Mouse (Mus musculus): ENCODE measurements around the gene Gm43191. TPM values are rescaled to one million over a fixed set of nuclear protein-coding genes. Genes with fewer than 3 reads are reported as not detected.

Gm43191 gene
- polyA plus RNA-seq, 1 experiment from 2014 or later = not detected

DNA sequence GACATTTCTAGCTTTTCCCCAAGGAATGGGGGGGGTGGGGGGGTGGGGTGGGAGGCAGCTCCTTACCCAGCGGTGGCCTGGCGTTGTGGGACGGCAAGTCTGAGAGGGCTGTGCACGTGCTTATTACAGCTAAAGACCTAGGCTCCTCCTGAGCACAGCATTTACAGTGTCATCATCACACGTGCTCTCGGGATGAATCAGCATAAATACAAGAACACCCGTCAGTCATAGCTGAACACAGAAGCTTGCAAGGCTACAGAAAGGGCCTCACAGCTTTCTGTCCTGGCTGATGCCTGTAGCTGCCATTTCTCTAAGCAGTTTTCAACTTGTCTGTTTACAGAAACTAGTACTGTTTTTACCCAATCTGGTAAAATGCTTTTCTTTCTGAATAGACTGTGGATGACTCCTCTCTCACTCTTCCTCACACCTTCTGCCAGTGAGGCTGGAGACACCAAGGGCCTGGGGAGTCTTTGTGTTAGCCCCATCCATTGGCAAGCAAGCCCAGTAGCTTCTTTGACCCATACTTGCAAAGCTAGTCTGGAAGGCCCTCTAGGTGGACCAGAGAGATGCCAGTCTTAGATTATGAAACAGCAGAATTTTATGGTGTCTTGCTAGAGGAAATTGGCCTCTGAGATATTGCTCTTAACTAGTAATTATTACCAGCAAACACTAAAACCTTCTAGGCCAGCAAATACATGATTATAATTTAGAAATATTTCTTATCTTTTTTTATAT is 60.3 kb downstream of the Gm43191 start:
- WGBS = 90% methylated on average over 7 of the region's 7 CpGs
- peaks cover 22% of the 10 kb centered on the region for H3K36me3 ChIP-seq (ENCODE audit: control insufficient read depth, insufficient read depth)
- no peak overlapping the region for H3K4me2 ChIP-seq (ENCODE audit: low read depth, low read length)
- no peak overlapping the region for H3K4me3 ChIP-seq (ENCODE audit: low read length)
- H3K9me3 ChIP-seq (replicated peaks; ENCODE audit: control insufficient read depth, low read length) = no peaks in the 10 kb centered on the region
- no peak for ATAC-seq (replicated peaks; ENCODE audit: extremely low read depth, insufficient read depth, low FRiP score)
- H3K9ac ChIP-seq (ENCODE audit: low read length) = no peak overlapping the region
- no peaks in the 10 kb centered on the region for H3K27me3 ChIP-seq (ENCODE audit: control insufficient read depth, insufficient read depth, low read length)
- no peaks in the 10 kb centered on the region for H3K4me1 ChIP-seq (ENCODE audit: control insufficient read depth, insufficient read depth, low read length)
- no peak overlapping the region for H3K27ac ChIP-seq (ENCODE audit: low read length)

DNA sequence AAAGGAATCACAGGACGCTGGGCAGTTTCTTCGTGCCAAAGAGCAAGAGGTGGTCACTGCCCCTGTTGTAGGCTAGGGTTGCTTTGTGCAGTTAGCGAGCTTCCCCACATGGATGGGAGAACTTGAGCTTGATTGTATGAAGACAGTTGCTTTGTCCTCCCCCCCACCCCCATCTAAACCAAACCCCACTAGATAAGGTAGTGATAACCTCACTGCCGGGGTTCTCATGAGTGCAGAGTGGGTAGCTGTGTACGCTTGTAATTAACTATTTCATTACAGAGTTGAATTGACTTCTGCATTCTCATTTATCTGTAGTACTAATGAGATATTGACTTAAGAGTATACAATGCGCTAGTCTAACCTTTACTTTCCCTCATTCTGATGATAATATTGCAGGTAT is 62.2 kb downstream of the Gm43191 start:
- Histone ChIP-seq H3K4me2 (ENCODE audit: low read depth, low read length) (no peak overlapping the region), H3K4me3 (ENCODE audit: low read length) (no peak overlapping the region), H3K36me3 (ENCODE audit: control insufficient read depth, insufficient read depth) (peaks cover 34% of the 10 kb centered on the region), H3K27ac (ENCODE audit: low read length) (no peak overlapping the region), H3K9ac (ENCODE audit: low read length) (no peak overlapping the region), H3K27me3 (ENCODE audit: control insufficient read depth, insufficient read depth, low read length) (no peaks in the 10 kb centered on the region), H3K9me3 (replicated peaks; ENCODE audit: control insufficient read depth, low read length) (no peaks in the 10 kb centered on the region), H3K4me1 (ENCODE audit: control insufficient read depth, insufficient read depth, low read length) (no peaks in the 10 kb centered on the region)
- no peak for ATAC-seq (replicated peaks; ENCODE audit: extremely low read depth, insufficient read depth, low FRiP score)
- WGBS = 75% methylated on average over 6 of the region's 6 CpGs

DNA sequence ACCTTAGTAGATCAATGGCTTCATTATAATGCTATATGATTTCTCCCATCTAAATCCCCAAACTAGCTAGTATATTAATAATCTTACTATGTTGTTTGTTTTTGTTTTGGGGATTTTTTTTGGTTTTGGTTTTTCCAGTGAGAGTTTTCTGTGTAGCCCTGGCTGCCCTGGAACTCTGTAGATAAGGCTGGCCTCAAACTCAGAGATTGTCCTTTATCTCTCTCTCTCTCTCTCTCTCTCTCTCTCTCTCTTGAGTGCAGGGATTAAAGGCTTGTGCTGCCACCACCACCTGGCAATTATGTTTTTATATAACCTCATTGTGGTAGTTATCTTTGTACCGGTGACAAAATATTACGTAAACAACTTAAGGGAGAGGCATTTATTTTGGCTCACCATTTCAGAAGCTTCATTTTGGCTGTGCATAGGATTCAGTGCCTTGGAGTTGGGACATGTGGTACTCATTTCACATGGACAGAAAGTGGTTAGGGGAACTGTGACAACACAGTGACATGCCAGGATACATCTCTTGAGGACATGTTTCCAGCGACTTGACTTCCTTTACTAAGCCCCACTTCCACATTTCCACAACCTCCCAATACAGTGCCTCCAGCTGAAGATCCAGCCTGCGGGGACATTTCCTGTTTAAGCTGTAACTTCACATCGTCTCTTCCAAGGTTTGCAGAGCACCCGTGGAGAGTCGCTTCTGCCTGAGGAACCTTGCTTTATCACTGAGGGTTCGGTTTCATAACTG is 65.6 kb downstream of the Gm43191 start:
- Histone ChIP-seq H3K4me3 (ENCODE audit: low read length) (no peak overlapping the region), H3K36me3 (ENCODE audit: control insufficient read depth, insufficient read depth) (peaks cover 33% of the 10 kb centered on the region), H3K4me1 (ENCODE audit: control insufficient read depth, insufficient read depth, low read length) (no peaks in the 10 kb centered on the region), H3K4me2 (ENCODE audit: low read depth, low read length) (no peak overlapping the region), H3K9ac (ENCODE audit: low read length) (no peak overlapping the region), H3K27me3 (ENCODE audit: control insufficient read depth, insufficient read depth, low read length) (no peaks in the 10 kb centered on the region), H3K27ac (ENCODE audit: low read length) (no peak overlapping the region), H3K9me3 (replicated peaks; ENCODE audit: control insufficient read depth, low read length) (no peaks in the 10 kb centered on the region)
- WGBS = 79% methylated on average over 8 of the region's 8 CpGs
- ATAC-seq (replicated peaks; ENCODE audit: extremely low read depth, insufficient read depth, low FRiP score) = no peak

DNA sequence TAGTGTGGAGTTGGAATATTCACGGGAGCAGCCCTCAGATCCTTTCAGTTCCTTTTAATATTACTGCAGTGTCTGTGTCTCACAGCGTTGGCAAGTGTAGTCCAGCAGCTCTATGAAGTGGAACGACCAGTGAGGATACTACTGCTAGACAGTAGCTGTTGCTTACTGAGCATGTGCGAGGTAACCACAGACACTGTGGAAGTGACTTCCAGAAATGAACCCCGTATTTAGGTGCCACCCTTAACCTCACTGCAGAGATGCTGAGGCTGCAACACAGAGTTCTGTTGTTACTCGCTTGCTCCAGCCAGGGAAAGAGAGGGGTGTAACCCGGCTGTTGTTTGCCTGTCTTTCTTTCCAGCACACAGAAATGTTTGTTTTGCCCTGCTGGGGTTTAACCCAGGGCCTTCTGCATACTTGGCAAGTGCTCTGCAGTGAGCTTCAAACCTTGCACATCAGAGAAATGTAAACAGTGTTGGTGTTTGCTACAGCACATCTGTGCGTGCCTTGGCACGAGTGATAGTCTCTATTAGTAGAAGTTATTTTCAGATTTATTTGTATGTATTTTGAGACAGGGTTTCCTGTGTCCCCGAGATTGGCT is 66.7 kb downstream of the Gm43191 start, which contains the start of gene Trmt13:
TSS of gene Trmt13 (minus strand) at position 293 of the 598 bp plus-strand sequence.
- WGBS = 72% methylated on average over 10 of the region's 10 CpGs
- Histone ChIP-seq H3K4me2 (ENCODE audit: low read depth, low read length) (no peak within 1 kb of the TSS), H3K9me3 (replicated peaks; ENCODE audit: control insufficient read depth, low read length) (no peaks in the 10 kb centered on the region), H3K9ac (ENCODE audit: low read length) (no peak within 1 kb of the TSS), H3K36me3 (ENCODE audit: control insufficient read depth, insufficient read depth) (peaks cover 36% of the 10 kb centered on the region), H3K4me1 (ENCODE audit: control insufficient read depth, insufficient read depth, low read length) (no peaks in the 10 kb centered on the region), H3K27me3 (ENCODE audit: control insufficient read depth, insufficient read depth, low read length) (no peaks in the 10 kb centered on the region), H3K4me3 (ENCODE audit: low read length) (no peak within 1 kb of the TSS), H3K27ac (ENCODE audit: low read length) (no peak within 1 kb of the TSS)
- no peak for ATAC-seq (replicated peaks; ENCODE audit: extremely low read depth, insufficient read depth, low FRiP score)

DNA sequence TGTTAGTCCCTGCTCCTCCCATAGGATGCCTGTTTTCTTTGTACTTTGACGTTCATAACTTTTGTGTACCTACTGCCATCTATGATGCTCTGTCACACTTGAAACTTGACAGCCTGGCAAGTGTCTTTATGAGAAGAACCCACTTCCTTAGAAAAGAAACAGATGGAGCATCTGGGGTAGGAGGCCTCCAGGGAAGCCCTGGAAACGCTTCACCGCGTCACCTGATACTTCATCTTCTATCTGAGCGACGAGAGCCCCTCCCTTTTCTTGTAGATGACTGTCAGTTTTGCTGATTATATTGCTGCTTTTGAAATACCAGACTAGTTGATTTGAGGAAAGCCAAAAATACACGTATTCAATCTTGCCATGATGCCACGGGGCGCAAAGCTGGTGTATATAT is 76.5 kb downstream of the Gm43191 start:
- H3K27me3 ChIP-seq (ENCODE audit: control insufficient read depth, insufficient read depth, low read length) = no peaks in the 10 kb centered on the region
- H3K27ac ChIP-seq (ENCODE audit: low read length) = no peak overlapping the region
- WGBS = 66% methylated on average over 9 of the region's 9 CpGs
- H3K4me3 ChIP-seq (ENCODE audit: low read length) = no peak overlapping the region
- no peak overlapping the region for H3K4me2 ChIP-seq (ENCODE audit: low read depth, low read length)
- H3K36me3 ChIP-seq (ENCODE audit: control insufficient read depth, insufficient read depth) = peaks cover 8% of the 10 kb centered on the region
- no peaks in the 10 kb centered on the region for H3K4me1 ChIP-seq (ENCODE audit: control insufficient read depth, insufficient read depth, low read length)
- ATAC-seq (replicated peaks; ENCODE audit: extremely low read depth, insufficient read depth, low FRiP score) = no peak
- no peaks in the 10 kb centered on the region for H3K9me3 ChIP-seq (replicated peaks; ENCODE audit: control insufficient read depth, low read length)
- no peak overlapping the region for H3K9ac ChIP-seq (ENCODE audit: low read length)

DNA sequence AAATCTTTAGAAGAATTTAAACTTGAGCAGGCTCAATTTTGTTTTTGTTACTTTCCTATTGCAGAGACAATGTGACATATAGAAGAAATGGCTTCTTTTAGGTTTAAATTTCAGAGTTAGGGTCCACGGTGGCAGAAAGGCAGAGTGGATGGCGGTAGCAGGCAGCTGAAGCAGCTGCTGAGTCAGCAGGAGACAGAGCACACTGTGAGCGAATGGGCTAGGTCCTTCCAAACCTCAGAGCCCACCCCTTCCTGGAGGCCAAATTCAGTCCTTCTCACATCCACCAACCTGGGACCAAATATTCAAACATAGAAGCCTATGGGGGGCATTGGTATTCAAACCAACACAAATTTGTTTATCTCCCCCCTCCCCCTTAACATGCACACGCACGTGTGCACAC is 79.3 kb downstream of the Gm43191 start:
- peaks cover 3% of the 10 kb centered on the region for H3K36me3 ChIP-seq (ENCODE audit: control insufficient read depth, insufficient read depth)
- H3K9me3 ChIP-seq (replicated peaks; ENCODE audit: control insufficient read depth, low read length) = no peaks in the 10 kb centered on the region
- H3K27me3 ChIP-seq (ENCODE audit: control insufficient read depth, insufficient read depth, low read length) = no peaks in the 10 kb centered on the region
- no peak overlapping the region for H3K9ac ChIP-seq (ENCODE audit: low read length)
- no peak overlapping the region for H3K4me3 ChIP-seq (ENCODE audit: low read length)
- H3K4me2 ChIP-seq (ENCODE audit: low read depth, low read length) = no peak overlapping the region
- WGBS = 93% methylated on average over 5 of the region's 5 CpGs
- ATAC-seq (replicated peaks; ENCODE audit: extremely low read depth, insufficient read depth, low FRiP score) = no peak
- H3K27ac ChIP-seq (ENCODE audit: low read length) = no peak overlapping the region
- H3K4me1 ChIP-seq (ENCODE audit: control insufficient read depth, insufficient read depth, low read length) = no peaks in the 10 kb centered on the region

DNA sequence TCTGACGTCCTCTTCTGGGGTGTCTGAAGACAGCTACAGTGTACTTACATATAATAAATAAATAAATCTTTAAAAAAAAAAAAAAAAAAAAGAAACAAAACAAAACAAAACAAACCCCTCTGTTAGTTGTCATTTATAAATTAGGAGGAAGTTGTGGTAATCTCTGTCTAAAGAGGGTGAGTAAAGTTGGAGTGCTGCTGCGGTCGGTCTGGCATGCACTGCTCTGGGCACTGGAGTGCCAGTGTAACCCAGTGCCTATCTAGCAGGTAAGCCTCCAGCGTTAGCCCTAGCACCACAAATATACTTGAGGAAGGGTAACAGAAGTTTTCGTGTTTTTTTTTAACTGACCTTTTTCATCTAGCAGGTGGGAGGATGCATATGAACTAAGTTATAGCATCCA is 80.1 kb downstream of the Gm43191 start:
- peaks cover under 1% of the 10 kb centered on the region for H3K36me3 ChIP-seq (ENCODE audit: control insufficient read depth, insufficient read depth)
- no peak overlapping the region for H3K4me3 ChIP-seq (ENCODE audit: low read length)
- ATAC-seq (replicated peaks; ENCODE audit: extremely low read depth, insufficient read depth, low FRiP score) = no peak
- no peaks in the 10 kb centered on the region for H3K27me3 ChIP-seq (ENCODE audit: control insufficient read depth, insufficient read depth, low read length)
- no peaks in the 10 kb centered on the region for H3K9me3 ChIP-seq (replicated peaks; ENCODE audit: control insufficient read depth, low read length)
- peaks cover 1% of the 10 kb centered on the region for H3K4me1 ChIP-seq (ENCODE audit: control insufficient read depth, insufficient read depth, low read length)
- WGBS = 87% methylated on average over 5 of the region's 5 CpGs
- H3K27ac ChIP-seq (ENCODE audit: low read length) = no peak overlapping the region
- no peak overlapping the region for H3K4me2 ChIP-seq (ENCODE audit: low read depth, low read length)
- H3K9ac ChIP-seq (ENCODE audit: low read length) = no peak overlapping the region

DNA sequence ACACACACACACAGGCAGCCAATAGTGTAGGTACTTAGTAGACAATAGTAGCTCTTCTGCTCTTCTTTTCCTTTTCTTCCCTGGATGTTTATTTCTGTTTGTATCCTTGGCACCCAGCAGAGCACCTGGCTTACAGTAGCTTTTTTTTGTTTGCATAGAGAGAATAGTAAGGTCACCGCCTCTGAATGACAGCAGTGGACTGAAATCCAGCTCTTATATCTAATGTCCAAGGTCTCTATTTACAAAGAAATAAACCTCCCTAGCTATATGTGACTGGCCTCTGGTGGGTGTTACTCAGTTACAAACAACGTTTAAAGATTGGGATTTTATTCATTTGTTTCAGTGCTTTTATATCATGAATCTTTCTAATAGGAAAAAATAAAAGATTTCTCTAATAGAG is 81.4 kb downstream of the Gm43191 start:
- H3K36me3 ChIP-seq (ENCODE audit: control insufficient read depth, insufficient read depth) = no peaks in the 10 kb centered on the region
- no peak overlapping the region for H3K9ac ChIP-seq (ENCODE audit: low read length)
- H3K27ac ChIP-seq (ENCODE audit: low read length) = no peak overlapping the region
- no peak overlapping the region for H3K4me2 ChIP-seq (ENCODE audit: low read depth, low read length)
- 77% methylated on average over 2 of the region's 2 CpGs for WGBS
- H3K4me3 ChIP-seq (ENCODE audit: low read length) = no peak overlapping the region
- peaks cover 6% of the 10 kb centered on the region for H3K4me1 ChIP-seq (ENCODE audit: control insufficient read depth, insufficient read depth, low read length)
- no peak for ATAC-seq (replicated peaks; ENCODE audit: extremely low read depth, insufficient read depth, low FRiP score)
- H3K9me3 ChIP-seq (replicated peaks; ENCODE audit: control insufficient read depth, low read length) = no peaks in the 10 kb centered on the region
- no peaks in the 10 kb centered on the region for H3K27me3 ChIP-seq (ENCODE audit: control insufficient read depth, insufficient read depth, low read length)

DNA sequence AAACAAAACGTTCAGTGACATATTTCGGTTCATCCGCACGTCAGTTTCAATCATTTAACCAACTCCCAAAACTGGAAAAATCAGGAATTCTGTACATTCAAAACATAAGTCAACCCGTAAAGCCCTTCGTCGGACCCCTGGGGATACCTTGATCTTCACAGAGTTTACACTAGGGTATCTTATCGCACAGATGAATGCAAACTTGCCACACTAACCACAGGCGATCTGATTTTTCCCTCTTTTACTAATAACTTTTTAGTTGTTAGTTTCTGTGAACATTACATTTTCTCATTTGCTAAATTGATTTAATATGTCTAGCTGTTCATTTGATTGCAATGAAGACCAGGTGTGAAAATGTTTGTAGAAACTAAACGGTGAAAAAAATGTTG is 85.5 kb downstream of the Gm43191 start:
- no peaks in the 10 kb centered on the region for H3K27me3 ChIP-seq (ENCODE audit: control insufficient read depth, insufficient read depth, low read length)
- no peak for ATAC-seq (replicated peaks; ENCODE audit: extremely low read depth, insufficient read depth, low FRiP score)
- peak overlapping the region; percentile 98 for H3K4me3 ChIP-seq (ENCODE audit: low read length)
- no peaks in the 10 kb centered on the region for H3K9me3 ChIP-seq (replicated peaks; ENCODE audit: control insufficient read depth, low read length)
- H3K27ac ChIP-seq (ENCODE audit: low read length) = no peak overlapping the region
- H3K4me2 ChIP-seq (ENCODE audit: low read depth, low read length) = peak overlapping the region; percentile 81
- H3K36me3 ChIP-seq (ENCODE audit: control insufficient read depth, insufficient read depth) = peaks cover 9% of the 10 kb centered on the region
- H3K4me1 ChIP-seq (ENCODE audit: control insufficient read depth, insufficient read depth, low read length) = peaks cover 6% of the 10 kb centered on the region
- WGBS = 5% methylated on average over 10 of the region's 10 CpGs
- peak overlapping the region; percentile 84 for H3K9ac ChIP-seq (ENCODE audit: low read length)
